Mouse (Mus musculus): ENCODE results near the gene Kifc5b.
A peak's percentile ranks its signal among the peaks of the same experiment; 100 is the strongest.
"Not testable (repeated sequence)": the region's sequence is repeated elsewhere in the genome, so short reads cannot be mapped to it uniquely, and the experiment has no call there.

Kifc5b gene

GRCm38 (mm10) chr17:26916711-26917482 is at the start of gene Kifc5b:
Kifc5b (plus strand) TSS chr17:26917091.
- DNase-seq (ENCODE audit: extremely low read depth, low read depth): peak; percentile 95

GRCm38 (mm10) chr17:26868756-26869155 is 48.1 kb upstream of the Kifc5b start:
- no peak for DNase-seq (ENCODE audit: extremely low read depth, low read depth)

GRCm38 (mm10) chr17:26872870-26873269 is 44.0 kb upstream of the Kifc5b start:
- DNase-seq (ENCODE audit: extremely low read depth, low read depth): no peak

- DNase-seq (ENCODE audit: extremely low read depth, low read depth): no peak
Observed at GRCm38 (mm10) chr17:26873502-26873901, 43.4 kb upstream of the Kifc5b start.

GRCm38 (mm10) chr17:26874542-26874941 is 42.3 kb upstream of the Kifc5b start:
- DNase-seq (ENCODE audit: extremely low read depth, low read depth): no peak

- no peak for DNase-seq (ENCODE audit: extremely low read depth, low read depth)
Observed at GRCm38 (mm10) chr17:26877927-26878326, 39.0 kb upstream of the Kifc5b start.

GRCm38 (mm10) chr17:26879235-26879634 is 37.7 kb upstream of the Kifc5b start:
- no peak for DNase-seq (ENCODE audit: extremely low read depth, low read depth)

GRCm38 (mm10) chr17:26882706-26883105 is 34.2 kb upstream of the Kifc5b start:
- DNase-seq (ENCODE audit: extremely low read depth, low read depth): no peak

- DNase-seq (ENCODE audit: extremely low read depth, low read depth): no peak
Observed at GRCm38 (mm10) chr17:26883585-26883984, 33.3 kb upstream of the Kifc5b start.

GRCm38 (mm10) chr17:26884995-26885926 is 31.6 kb upstream of the Kifc5b start:
- peak; percentile 76 for DNase-seq (ENCODE audit: extremely low read depth, low read depth)

- DNase-seq (ENCODE audit: extremely low read depth, low read depth): peak; percentile 80
Observed at GRCm38 (mm10) chr17:26886047-26886749, 30.7 kb upstream of the Kifc5b start.

- no peak for DNase-seq (ENCODE audit: extremely low read depth, low read depth)
Observed at GRCm38 (mm10) chr17:26887926-26888325, 29.0 kb upstream of the Kifc5b start.

GRCm38 (mm10) chr17:26892635-26893375 is 24.1 kb upstream of the Kifc5b start:
- no peak for DNase-seq (ENCODE audit: extremely low read depth, low read depth)

GRCm38 (mm10) chr17:26893492-26893891 is 23.4 kb upstream of the Kifc5b start:
- no peak for DNase-seq (ENCODE audit: extremely low read depth, low read depth)

- DNase-seq (ENCODE audit: extremely low read depth, low read depth): no peak
Observed at GRCm38 (mm10) chr17:26894342-26894741, 22.5 kb upstream of the Kifc5b start.

- peak; percentile 48 for DNase-seq (ENCODE audit: extremely low read depth, low read depth)
Observed at GRCm38 (mm10) chr17:26895578-26895977, 21.3 kb upstream of the Kifc5b start.

GRCm38 (mm10) chr17:26900916-26901315 is 16.0 kb upstream of the Kifc5b start:
- no peak for DNase-seq (ENCODE audit: extremely low read depth, low read depth)

- DNase-seq (ENCODE audit: extremely low read depth, low read depth): no peak
Observed at GRCm38 (mm10) chr17:26904320-26904719, 12.6 kb upstream of the Kifc5b start.

- not testable (repeated sequence) for DNase-seq (ENCODE audit: extremely low read depth, low read depth)
Observed at GRCm38 (mm10) chr17:26907506-26907905, 9.4 kb upstream of the Kifc5b start.

GRCm38 (mm10) chr17:26915248-26915647 is 1.6 kb upstream of the Kifc5b start:
- DNase-seq (ENCODE audit: extremely low read depth, low read depth): no peak

GRCm38 (mm10) chr17:26917560-26917959 is 669 bp downstream of the Kifc5b start:
- not testable (repeated sequence) for DNase-seq (ENCODE audit: extremely low read depth, low read depth)

All from MEL-GATA-1-ER (cell line).